Mouse (Mus musculus): ENCODE results near the gene Htr1f.
"Not testable (repeated sequence)": the region's sequence is repeated elsewhere in the genome, so short reads cannot be mapped to it uniquely, and the experiment has no call there.

Gene Htr1f

GRCm38 (mm10) chr16:65105184-65105931 is at the start of gene Htr1f:
Htr1f (minus strand) TSS chr16:65105854.
- DNase-seq (ENCODE audit: low spot score in 2 of 2) = no peak

DNA sequence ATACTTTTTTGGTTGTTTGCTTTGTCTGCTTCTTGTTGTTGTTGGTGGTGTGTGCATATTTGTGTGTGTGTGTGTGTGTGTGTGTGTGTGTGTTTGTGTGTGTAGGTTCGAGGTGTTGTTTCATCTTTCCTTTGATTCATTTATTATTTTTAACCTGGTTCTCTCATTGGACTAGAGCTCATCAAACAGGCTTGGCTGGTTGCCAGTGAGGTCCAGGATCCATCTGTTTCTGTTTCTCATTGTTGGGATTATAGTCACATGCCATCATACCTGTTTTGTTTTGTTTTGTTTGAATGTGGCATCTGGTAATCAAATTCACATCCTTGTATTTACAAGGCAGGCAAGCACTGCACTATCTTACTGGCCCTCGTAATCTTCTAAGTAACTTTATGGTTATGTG is 34.1 kb upstream of the Htr1f start:
- no peak for DNase-seq (ENCODE audit: low spot score in 2 of 2)

GRCm38 (mm10) chr16:65129391-65129790 is 23.7 kb upstream of the Htr1f start:
- no peak for DNase-seq (ENCODE audit: low spot score in 2 of 2)

GRCm38 (mm10) chr16:65127846-65128245 is 22.2 kb upstream of the Htr1f start:
- no peak for DNase-seq (ENCODE audit: low spot score in 2 of 2)

- no peak for DNase-seq (ENCODE audit: low spot score in 2 of 2)
Observed at GRCm38 (mm10) chr16:65112221-65112620, 6.6 kb upstream of the Htr1f start.

GRCm38 (mm10) chr16:65093552-65093951 is 12.1 kb downstream of the Htr1f start:
- no peak for DNase-seq (ENCODE audit: low spot score in 2 of 2)

- DNase-seq (ENCODE audit: low spot score in 2 of 2) = no peak
Observed at GRCm38 (mm10) chr16:65083475-65083874, 22.2 kb downstream of the Htr1f start.

- no peak for DNase-seq (ENCODE audit: low spot score in 2 of 2)
Observed at GRCm38 (mm10) chr16:65069867-65070266, 35.8 kb downstream of the Htr1f start.

GRCm38 (mm10) chr16:65066264-65066663 is 39.4 kb downstream of the Htr1f start:
- no peak for DNase-seq (ENCODE audit: low spot score in 2 of 2)

- DNase-seq (ENCODE audit: low spot score in 2 of 2) = not testable (repeated sequence)
Observed at GRCm38 (mm10) chr16:65037660-65038425, 67.8 kb downstream of the Htr1f start.

GRCm38 (mm10) chr16:65029675-65030074 is 76.0 kb downstream of the Htr1f start:
- DNase-seq (ENCODE audit: low spot score in 2 of 2) = no peak

- no peak for DNase-seq (ENCODE audit: low spot score in 2 of 2)
Observed at GRCm38 (mm10) chr16:65022364-65022763, 83.3 kb downstream of the Htr1f start.

- DNase-seq (ENCODE audit: low spot score in 2 of 2) = no peak
Observed at GRCm38 (mm10) chr16:65018710-65019109, 86.9 kb downstream of the Htr1f start.

- DNase-seq (ENCODE audit: low spot score in 2 of 2) = no peak
Observed at GRCm38 (mm10) chr16:65018134-65018533, 87.5 kb downstream of the Htr1f start.

- DNase-seq (ENCODE audit: low spot score in 2 of 2) = no peak
Observed at GRCm38 (mm10) chr16:65017566-65017965, 88.1 kb downstream of the Htr1f start.

GRCm38 (mm10) chr16:65015241-65015640 is 90.4 kb downstream of the Htr1f start:
- DNase-seq (ENCODE audit: low spot score in 2 of 2) = no peak

GRCm38 (mm10) chr16:65001993-65002821 is 103.4 kb downstream of the Htr1f start:
- no peak for DNase-seq (ENCODE audit: low spot score in 2 of 2)

DNA sequence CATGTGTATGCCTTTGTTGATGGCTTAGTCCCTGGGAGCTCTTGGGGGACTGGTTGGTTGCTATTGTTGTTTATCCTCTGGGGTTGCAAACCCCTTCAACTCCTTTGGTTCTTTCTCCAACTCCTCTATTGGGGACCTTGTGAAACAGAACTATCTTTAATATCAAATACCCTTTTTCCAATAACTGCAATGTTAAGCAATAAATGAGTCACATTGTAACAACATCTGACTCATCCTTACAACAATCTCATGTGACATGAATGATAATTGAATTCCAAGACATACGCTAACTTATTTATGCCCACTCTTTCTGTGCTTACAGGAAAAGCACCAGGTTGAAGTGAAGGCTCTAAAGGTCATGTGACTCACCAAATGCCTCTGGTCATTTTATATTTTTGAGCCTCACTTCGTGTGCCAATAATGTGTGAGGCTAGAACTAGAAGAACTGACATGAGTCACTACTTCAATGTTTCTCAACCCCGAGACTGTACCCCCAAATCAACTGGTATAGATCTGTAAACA is 116.3 kb downstream of the Htr1f start:
- DNase-seq (ENCODE audit: low spot score in 2 of 2) = no peak

DNA sequence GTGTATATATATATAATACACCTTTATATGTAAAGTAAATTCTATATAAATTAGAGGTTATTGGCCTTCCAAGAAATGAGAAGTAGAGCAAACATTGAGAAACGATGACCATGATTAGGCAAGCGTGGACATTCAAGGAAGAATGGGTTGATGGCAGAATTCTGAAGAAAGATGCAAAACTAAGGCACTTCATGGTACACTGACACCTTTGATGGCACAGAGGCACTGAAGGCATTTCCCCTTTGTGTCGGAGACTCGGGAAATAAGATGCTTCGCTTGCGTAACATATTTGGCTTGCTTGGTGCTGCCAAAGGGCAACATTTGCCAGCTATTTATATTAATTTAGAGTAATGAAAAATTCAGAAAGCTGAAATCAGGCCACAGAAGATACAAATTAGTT is 118.1 kb downstream of the Htr1f start:
- no peak for DNase-seq (ENCODE audit: low spot score in 2 of 2)

DNA sequence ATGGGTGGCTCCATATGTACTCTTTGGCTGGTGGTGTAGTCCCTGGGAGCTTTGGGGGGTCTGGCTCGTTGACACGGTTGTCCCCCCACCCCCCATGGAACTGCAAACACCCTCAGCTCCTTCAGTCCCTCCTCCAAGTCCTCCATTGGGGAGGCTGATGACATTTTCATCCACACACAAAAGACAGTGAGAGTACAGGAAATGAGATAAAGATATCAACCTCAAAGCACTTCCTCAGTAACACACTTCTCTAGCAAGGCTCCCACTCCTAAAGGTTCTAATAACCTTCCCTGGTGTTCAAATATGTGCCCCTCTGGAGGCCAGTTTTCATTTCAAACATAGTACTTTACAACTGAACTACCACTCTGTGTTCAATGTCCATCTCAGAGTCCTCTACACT is 118.6 kb downstream of the Htr1f start:
- DNase-seq (ENCODE audit: low spot score in 2 of 2) = no peak

DNA sequence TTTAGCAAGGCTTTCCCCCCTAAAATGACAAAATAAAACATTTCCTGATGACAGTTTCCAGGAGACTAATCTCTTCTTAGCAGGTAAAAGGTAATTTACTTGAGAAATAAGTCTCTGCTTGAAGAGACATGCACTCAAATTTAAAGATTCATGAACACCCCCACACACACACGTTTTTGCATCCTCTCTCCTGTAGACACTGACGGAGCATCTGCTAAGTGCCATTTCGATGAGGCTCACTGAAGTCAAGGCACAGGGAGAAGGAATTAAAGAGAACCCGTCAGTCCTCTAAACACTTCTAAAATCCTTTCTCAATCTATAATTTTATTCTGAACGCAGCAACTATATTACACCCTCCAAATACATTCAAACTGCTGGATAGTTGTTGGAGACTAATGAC is 131.0 kb downstream of the Htr1f start:
- DNase-seq (ENCODE audit: low spot score in 2 of 2) = no peak
